ENCODE assay signal across 8 mouse cellular contexts in the genomic region with DNA sequence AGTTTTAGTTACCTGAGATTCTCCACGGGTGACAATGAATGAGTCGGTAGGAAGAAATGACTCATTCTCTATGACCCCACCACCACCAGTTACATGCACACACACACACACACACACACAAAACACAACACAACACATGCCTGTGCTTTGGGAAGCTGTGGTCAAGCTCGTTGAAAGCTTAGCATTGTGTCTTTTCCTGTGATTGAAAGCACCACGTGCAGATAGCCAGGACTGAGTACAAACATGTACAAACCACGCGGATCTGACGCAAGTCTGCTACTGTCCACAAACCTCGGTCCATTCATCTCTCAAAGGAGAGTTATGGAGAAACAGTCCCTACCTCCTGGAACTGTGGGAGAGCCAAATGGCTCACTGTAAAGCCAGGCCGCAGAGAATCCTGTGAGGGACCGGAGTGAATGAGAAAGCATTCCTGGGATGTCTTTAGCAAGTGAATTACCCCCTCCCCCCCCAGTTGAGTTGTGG. TPM values are rescaled to one million over a fixed set of nuclear protein-coding genes. Genes with fewer than 3 reads are reported as not detected.
DNase-seq lines count a peak whose midpoint lies in the region; ATAC-seq and TF ChIP-seq lines count a peak whose summit lies in the region.

No protein-coding gene starts in this region.

- TF ChIP-seq POLR2A in bone marrow macrophage, adult 2 months (IDR thresholded peaks at IDR 0.05; ENCODE audit: borderline replicate concordance, low read depth, low read length), result no peak

- no peak for TF ChIP-seq EP300 in heart, postnatal 0 days (IDR thresholded peaks at IDR 0.05; ENCODE audit: low read depth)

- peak overlapping the region; percentile 82 for H3K4me2 ChIP-seq in heart, postnatal 0 days (ENCODE audit: low read depth, low read length)
- peak overlapping the region; percentile 73 for H3K4me2 ChIP-seq in lung, embryonic 15.5 days
- peak overlapping the region; percentile 91 for H3K4me2 ChIP-seq in stomach, embryonic 14.5 days (replicated peaks; ENCODE audit: low read depth, low read length)

- WGBS in heart, postnatal 0 days, result 6% methylated on average over 10 of the region's 10 CpGs
- WGBS in lung, embryonic 15.5 days, result 14% methylated on average over 10 of the region's 10 CpGs
- WGBS in stomach, embryonic 14.5 days, result 11% methylated on average over 10 of the region's 10 CpGs

- H3K36me3 ChIP-seq in erythroblast, embryonic 14.5 days (ENCODE audit: control insufficient read depth), result peaks cover 32% of the 10 kb centered on the region
- peaks cover 28% of the 10 kb centered on the region for H3K36me3 ChIP-seq in heart, postnatal 0 days (replicated peaks; ENCODE audit: control insufficient read depth, insufficient read depth, low read length)
- peaks cover 21% of the 10 kb centered on the region for H3K36me3 ChIP-seq in lung, embryonic 15.5 days
- H3K36me3 ChIP-seq in stomach, embryonic 14.5 days (ENCODE audit: control insufficient read depth, insufficient read depth, low read length), result peaks cover 8% of the 10 kb centered on the region; the same call in 1 of the 2 replicates

- H3K27ac ChIP-seq in bone marrow macrophage, adult 2 months (ENCODE audit: insufficient read depth, low read depth, low read length), result peak overlapping the region; percentile 48
- peak overlapping the region; percentile 94 for H3K27ac ChIP-seq in heart, postnatal 0 days (ENCODE audit: low read depth)
- H3K27ac ChIP-seq in lung, embryonic 15.5 days, result no peak overlapping the region
- no peak overlapping the region for H3K27ac ChIP-seq in stomach, embryonic 14.5 days (ENCODE audit: low read length)

- no peak for ATAC-seq in erythroblast, adult 5-6 weeks (replicated peaks; ENCODE audit: low FRiP score, poor library complexity, severe bottlenecking)
- peak; percentile 13; the same call in 1 of the 2 replicates for ATAC-seq in heart, postnatal 0 days (ENCODE audit: insufficient read depth, low read depth)
- ATAC-seq in lung, embryonic 15.5 days (ENCODE audit: borderline replicate concordance, extremely low read depth, low FRiP score, low TSS enrichment), result no peak
- ATAC-seq in stomach, embryonic 14.5 days (ENCODE audit: insufficient number of reproducible peaks, insufficient read depth, low FRiP score, low read depth), result no peak

- H3K27me3 ChIP-seq in erythroblast, embryonic 14.5 days (ENCODE audit: control insufficient read depth), result no peaks in the 10 kb centered on the region
- no peaks in the 10 kb centered on the region for H3K27me3 ChIP-seq in heart, postnatal 0 days (ENCODE audit: control insufficient read depth, insufficient read depth, low read length)
- no peaks in the 10 kb centered on the region for H3K27me3 ChIP-seq in lung, embryonic 15.5 days
- H3K27me3 ChIP-seq in stomach, embryonic 14.5 days (ENCODE audit: control insufficient read depth, insufficient read depth, low read length), result no peaks in the 10 kb centered on the region

- peaks cover 30% of the 10 kb centered on the region for H3K4me1 ChIP-seq in erythroblast, embryonic 14.5 days (ENCODE audit: control insufficient read depth)
- peaks cover 12% of the 10 kb centered on the region for H3K4me1 ChIP-seq in bone marrow macrophage, adult 2 months (ENCODE audit: control insufficient read depth, insufficient read depth, low read length)
- H3K4me1 ChIP-seq in heart, postnatal 0 days (ENCODE audit: control insufficient read depth, insufficient read depth), result peaks cover 19% of the 10 kb centered on the region
- peaks cover 21% of the 10 kb centered on the region for H3K4me1 ChIP-seq in lung, embryonic 15.5 days
- peaks cover 11% of the 10 kb centered on the region; the same call in 1 of the 2 replicates for H3K4me1 ChIP-seq in stomach, embryonic 14.5 days (ENCODE audit: control insufficient read depth, insufficient read depth, low read length)

- H3K9ac ChIP-seq in heart, postnatal 0 days (replicated peaks; ENCODE audit: low read depth, low read length), result no peak overlapping the region
- H3K9ac ChIP-seq in lung, embryonic 15.5 days, result 0 out of 2 replicates have a peak overlapping the region, but pooled peaks have one; percentile 86
- 0 out of 2 replicates have a peak overlapping the region, but pooled peaks have one; percentile 6 for H3K9ac ChIP-seq in stomach, embryonic 14.5 days (replicated peaks; ENCODE audit: low read depth, low read length)

- TF ChIP-seq CTCF in bone marrow macrophage, adult 2 months (IDR thresholded peaks at IDR 0.05; ENCODE audit: low read depth, low read length), result no peak
- no peak for TF ChIP-seq CTCF in heart, postnatal 0 days (IDR thresholded peaks at IDR 0.05; ENCODE audit: low read depth)

- H3K9me3 ChIP-seq in erythroblast, embryonic 14.5 days (ENCODE audit: control insufficient read depth, low read length), result no peaks in the 10 kb centered on the region
- H3K9me3 ChIP-seq in heart, postnatal 0 days (replicated peaks; ENCODE audit: control insufficient read depth, low read length), result no peaks in the 10 kb centered on the region
- H3K9me3 ChIP-seq in lung, embryonic 15.5 days, result no peaks in the 10 kb centered on the region
- H3K9me3 ChIP-seq in stomach, embryonic 14.5 days (ENCODE audit: control insufficient read depth, low read depth, low read length), result no peaks in the 10 kb centered on the region

- DNase-seq in heart, postnatal 0 days (ENCODE audit: low spot score), result peak; percentile 64
- DNase-seq in gastrocnemius, adult 18-20 months (ENCODE audit: low spot score), result no peak
- no peak for DNase-seq in ovary, postnatal 10 days (ENCODE audit: low spot score)

- H3K4me3 ChIP-seq in erythroblast, embryonic 14.5 days (replicated peaks), result peak overlapping the region; percentile 87
- H3K4me3 ChIP-seq in bone marrow macrophage, adult 2 months (ENCODE audit: insufficient read depth, low read length), result peak overlapping the region; percentile 98
- peak overlapping the region; percentile 85 for H3K4me3 ChIP-seq in heart, postnatal 0 days (ENCODE audit: low read depth, low read length)
- H3K4me3 ChIP-seq in lung, embryonic 15.5 days, result peak overlapping the region; percentile 79
- H3K4me3 ChIP-seq in stomach, embryonic 14.5 days (ENCODE audit: low read depth, low read length), result peak overlapping the region; percentile 91

RNA-seq across cellular contexts. Expression of a gene that starts 1.6 kb away (rescaled TPM):
- 1.2 and 2.2 TPM in 2 replicates for polyA plus RNA-seq in erythroblast, embryonic 14.5 days (2012)
- 13.3 and 14.6 TPM in 2 replicates for total RNA-seq in erythroblast, adult 5-6 weeks (2015; ENCODE audit: low replicate concordance)
- total RNA-seq in erythroblast, adult 5-6 weeks (2017; ENCODE audit: low replicate concordance), result 19.1 and 19.7 TPM in 2 replicates
- 46.1 and 46.6 TPM in 2 replicates for polyA plus RNA-seq in bone marrow macrophage, adult 2 months (2012; ENCODE audit: insufficient read depth, insufficient read length, missing spikeins)
- total RNA-seq in heart, postnatal 0 days (2014; rRNA removed; ENCODE audit: low replicate concordance), result 76.0 and 84.0 TPM in 2 replicates
- 70.5 and 75.2 TPM in 2 replicates for polyA plus RNA-seq in heart, postnatal 0 days (2015; fragmentation: Nextera tagmentation; extraction: Ambion mirVana)
- 51.3 and 60.3 TPM in 2 replicates for polyA plus RNA-seq in lung, embryonic 15.5 days (2015; fragmentation: Nextera tagmentation; extraction: Ambion mirVana)
- polyA plus RNA-seq in stomach, embryonic 14.5 days (2014; fragmentation: Nextera tagmentation; extraction: Ambion mirVana), result 56.0 and 64.3 TPM in 2 replicates
- total RNA-seq in gastrocnemius, adult 18-20 months (2021), result 10 to 100 TPM; 32.0 to 32.7 TPM

RNA-seq across cellular contexts. Expression of a gene that starts 40.8 kb away (rescaled TPM):
- 0.04 and 0.07 TPM in 2 replicates for polyA plus RNA-seq in erythroblast, embryonic 14.5 days (2012)
- 9.6 and 23.0 TPM in 2 replicates for total RNA-seq in erythroblast, adult 5-6 weeks (2015; ENCODE audit: low replicate concordance)
- 17.0 and 24.4 TPM in 2 replicates for total RNA-seq in erythroblast, adult 5-6 weeks (2017; ENCODE audit: low replicate concordance)
- polyA plus RNA-seq in bone marrow macrophage, adult 2 months (2012; ENCODE audit: insufficient read depth, insufficient read length, missing spikeins), result 95.2 and 96.3 TPM in 2 replicates
- 22.8 and 30.1 TPM in 2 replicates for total RNA-seq in heart, postnatal 0 days (2014; rRNA removed; ENCODE audit: low replicate concordance)
- 29.9 and 33.8 TPM in 2 replicates for polyA plus RNA-seq in heart, postnatal 0 days (2015; fragmentation: Nextera tagmentation; extraction: Ambion mirVana)
- polyA plus RNA-seq in lung, embryonic 15.5 days (2015; fragmentation: Nextera tagmentation; extraction: Ambion mirVana), result 60.1 and 66.5 TPM in 2 replicates
- 56.7 and 62.1 TPM in 2 replicates for polyA plus RNA-seq in stomach, embryonic 14.5 days (2014; fragmentation: Nextera tagmentation; extraction: Ambion mirVana)
- total RNA-seq in gastrocnemius, adult 18-20 months (2021), result 1 to 10 TPM; 5.8 to 7.4 TPM

RNA-seq across cellular contexts. Expression of a gene that starts 50.2 kb away (rescaled TPM):
- polyA plus RNA-seq in erythroblast, embryonic 14.5 days (2012), result 1.6 TPM in 2 replicates
- total RNA-seq in erythroblast, adult 5-6 weeks (2015; ENCODE audit: low replicate concordance), result 7.1 and 9.4 TPM in 2 replicates
- total RNA-seq in erythroblast, adult 5-6 weeks (2017; ENCODE audit: low replicate concordance), result 11.6 and 13.6 TPM in 2 replicates
- 23.0 and 24.2 TPM in 2 replicates for polyA plus RNA-seq in bone marrow macrophage, adult 2 months (2012; ENCODE audit: insufficient read depth, insufficient read length, missing spikeins)
- 19.7 and 35.6 TPM in 2 replicates for total RNA-seq in heart, postnatal 0 days (2014; rRNA removed; ENCODE audit: low replicate concordance)
- 24.3 and 25.7 TPM in 2 replicates for polyA plus RNA-seq in heart, postnatal 0 days (2015; fragmentation: Nextera tagmentation; extraction: Ambion mirVana)
- 63.0 and 65.3 TPM in 2 replicates for polyA plus RNA-seq in lung, embryonic 15.5 days (2015; fragmentation: Nextera tagmentation; extraction: Ambion mirVana)
- 64.6 and 69.9 TPM in 2 replicates for polyA plus RNA-seq in stomach, embryonic 14.5 days (2014; fragmentation: Nextera tagmentation; extraction: Ambion mirVana)
- total RNA-seq in gastrocnemius, adult 18-20 months (2021), result 10 to 100 TPM; 15.2 to 15.4 TPM

Comparison
In these comparisons a context has a peak if more than half of its experiments do, and no peak if none do; other contexts are left out.
1. H3K27ac ChIP-seq: peak in bone marrow macrophage, adult 2 months (single experiment) and heart, postnatal 0 days (single experiment); none in lung, embryonic 15.5 days (single experiment) and stomach, embryonic 14.5 days (single experiment).
2. RNA of a gene that starts 1.6 kb away (polyA plus RNA-seq): 70.5 to 75.2 TPM in heart, postnatal 0 days, 56.0 to 64.3 TPM in stomach, embryonic 14.5 days, 51.3 to 60.3 TPM in lung, embryonic 15.5 days and 46.1 to 46.6 TPM in bone marrow macrophage, adult 2 months; 1.2 to 2.2 TPM in erythroblast, embryonic 14.5 days; every median in the first group is over 10 times any median in the second.
3. RNA of a gene that starts 40.8 kb away (polyA plus RNA-seq): 95.2 to 96.3 TPM in bone marrow macrophage, adult 2 months, 60.1 to 66.5 TPM in lung, embryonic 15.5 days, 56.7 to 62.1 TPM in stomach, embryonic 14.5 days and 29.9 to 33.8 TPM in heart, postnatal 0 days; 0.04 to 0.07 TPM in erythroblast, embryonic 14.5 days; every median in the first group is over 10 times any median in the second.
4. Peak in every context shown above with its lines, with median percentiles within 50 percentile points of each other: H3K4me3 ChIP-seq and H3K4me2 ChIP-seq.